Mouse (Mus musculus) midbrain, embryonic 12.5 days (tissue): ENCODE results near the gene Brinp2. TPM values are rescaled to one million over a fixed set of nuclear protein-coding genes. Genes with fewer than 3 reads are reported as not detected.
A peak's percentile ranks its signal among the peaks of the same experiment; 100 is the strongest.

Experiments
- ATAC-seq: fragments of 200-750 bp; cut with Nextera tagmentation; 2 replicates; pipeline ENCODE4 v1.8.0; 2017; ENCODE audit warnings: low read depth, moderate TSS enrichment, moderate library complexity; ENCODE audit not compliant: low FRiP score
- H3K27ac ChIP-seq: fragments of 300-500 bp; sonication (generic); replicated peaks from 2 replicates; pipeline ENCODE4 v1.5.1; 2016; ENCODE audit warnings: mild to moderate bottlenecking
- H3K27me3 ChIP-seq: fragments of 300-500 bp; sonication (generic); 2 replicates; pipeline ENCODE4 v1.6.1; 2016; ENCODE audit warnings: mild to moderate bottlenecking
- H3K36me3 ChIP-seq: fragments of 300-500 bp; sonication (generic); 2 replicates; pipeline ENCODE4 v1.6.1; 2016
- H3K4me1 ChIP-seq: fragments of 300-500 bp; sonication (generic); 2 replicates; pipeline ENCODE4 v1.6.1; 2016
- H3K4me2 ChIP-seq: fragments of 300-500 bp; sonication (generic); replicated peaks from 2 replicates; pipeline ENCODE4 v1.6.1; 2016; ENCODE audit warnings: mild to moderate bottlenecking, moderate library complexity
- H3K4me3 ChIP-seq: fragments of 300-500 bp; sonication (generic); 2 replicates; pipeline ENCODE4 v1.5.1; 2016; ENCODE audit warnings: mild to moderate bottlenecking
- H3K9ac ChIP-seq: fragments of 300-500 bp; sonication (generic); replicated peaks from 2 replicates; pipeline ENCODE4 v1.6.1; 2016; ENCODE audit warnings: mild to moderate bottlenecking, moderate library complexity
- H3K9me3 ChIP-seq: fragments of 300-500 bp; sonication (generic); 2 replicates; pipeline ENCODE4 v1.6.1; 2016; ENCODE audit warnings: mild to moderate bottlenecking
- WGBS: fragments of 180-500 bp; shearing (Covaris S2); methylation state at CpG from one replicate; pipeline ENCODE4 v1.1.7; 2016; 5-methylcytosine and 5-hydroxymethylcytosine counted together
- polyA plus RNA-seq: library from polyadenylated mRNA; unstranded; fragments of >200 nt; fragmentation: Nextera tagmentation; extraction: Ambion mirVana; gene quantifications from 2 replicates; pipeline ENCODE4 v1.2.1, GENCODE M21; 2016

The Brinp2 gene
- polyA plus RNA-seq, 1 experiment from 2014 or later, result 10.2 TPM

DNA sequence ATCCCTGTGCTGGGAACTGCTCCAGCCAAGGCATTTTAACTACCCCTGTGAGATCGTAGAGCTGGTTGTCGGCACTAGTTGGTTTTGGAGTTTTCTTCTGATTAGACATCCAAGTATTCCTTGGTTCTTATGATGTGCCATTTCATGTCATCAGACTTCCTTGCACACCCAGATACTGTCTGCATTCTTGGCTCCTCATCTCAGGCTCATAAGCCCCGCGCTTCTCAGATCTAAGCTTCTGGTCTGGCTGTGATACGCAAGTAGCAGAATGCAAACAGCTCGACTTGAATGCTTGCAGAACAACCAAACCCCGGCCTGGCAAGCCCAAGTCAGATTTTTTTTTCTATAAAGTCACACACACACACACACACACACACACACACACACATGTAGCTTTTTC lies 72.3 kb downstream of the Brinp2 start:
- Histone ChIP-seq H3K36me3 (no peaks in the 10 kb centered on the region), H3K4me2 (no peak overlapping the region), H3K27ac (no peak overlapping the region), H3K4me1 (no peaks in the 10 kb centered on the region), H3K9me3 (no peaks in the 10 kb centered on the region), H3K4me3 (no peak overlapping the region), H3K9ac (no peak overlapping the region), H3K27me3 (no peaks in the 10 kb centered on the region)
- WGBS, result 93% methylated on average over 7 of the region's 7 CpGs
- ATAC-seq, result no peak

- Histone ChIP-seq H3K4me3 (no peak overlapping the region), H3K9ac (no peak overlapping the region), H3K27me3 (peaks cover 5% of the 10 kb centered on the region; the same call in 1 of the 2 replicates), H3K4me2 (no peak overlapping the region), H3K27ac (no peak overlapping the region), H3K4me1 (peaks cover 12% of the 10 kb centered on the region), H3K9me3 (no peaks in the 10 kb centered on the region), H3K36me3 (no peaks in the 10 kb centered on the region)
- ATAC-seq, result no peak
- WGBS, result 78% methylated on average over 9 of the region's 9 CpGs
Observed at GRCm38 (mm10) chr1:158272058-158272457, 84.1 kb downstream of the Brinp2 start.

DNA sequence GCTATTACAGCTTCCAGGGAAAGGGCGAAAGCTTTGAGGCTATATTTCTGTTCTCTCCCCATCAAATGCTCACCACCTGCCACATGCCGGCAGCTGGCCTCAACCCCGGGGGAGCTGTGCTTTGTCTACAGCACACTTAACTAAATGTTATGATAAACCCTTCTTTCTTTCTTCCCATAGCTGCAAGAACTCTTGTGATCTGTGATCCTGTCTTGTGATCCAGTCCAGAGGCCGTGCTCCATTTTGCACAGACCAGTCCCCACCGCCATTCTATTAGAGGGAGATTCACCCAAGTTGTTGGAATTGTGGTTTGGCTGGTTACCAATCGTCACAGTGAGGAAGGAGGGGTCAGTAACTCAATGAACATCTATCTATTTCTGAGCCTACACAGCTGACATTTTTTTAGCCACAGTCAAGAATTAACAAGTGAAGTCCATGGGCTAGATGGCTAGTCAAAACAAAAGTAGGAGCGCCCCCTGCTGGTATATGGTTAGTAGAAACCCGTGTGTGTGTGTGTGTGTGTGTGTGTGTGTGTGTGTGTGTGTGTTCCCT lies 89.0 kb downstream of the Brinp2 start:
- H3K36me3 ChIP-seq, result no peaks in the 10 kb centered on the region
- H3K9ac ChIP-seq, result no peak overlapping the region
- H3K27me3 ChIP-seq, result peaks cover 20% of the 10 kb centered on the region
- ATAC-seq, result peak; percentile 85
- WGBS, result 8% methylated on average over 8 of the region's 8 CpGs
- H3K4me1 ChIP-seq, result peaks cover 26% of the 10 kb centered on the region
- no peaks in the 10 kb centered on the region for H3K9me3 ChIP-seq
- no peak overlapping the region for H3K4me3 ChIP-seq
- H3K4me2 ChIP-seq, result no peak overlapping the region
- H3K27ac ChIP-seq, result peak overlapping the region; percentile 49

DNA sequence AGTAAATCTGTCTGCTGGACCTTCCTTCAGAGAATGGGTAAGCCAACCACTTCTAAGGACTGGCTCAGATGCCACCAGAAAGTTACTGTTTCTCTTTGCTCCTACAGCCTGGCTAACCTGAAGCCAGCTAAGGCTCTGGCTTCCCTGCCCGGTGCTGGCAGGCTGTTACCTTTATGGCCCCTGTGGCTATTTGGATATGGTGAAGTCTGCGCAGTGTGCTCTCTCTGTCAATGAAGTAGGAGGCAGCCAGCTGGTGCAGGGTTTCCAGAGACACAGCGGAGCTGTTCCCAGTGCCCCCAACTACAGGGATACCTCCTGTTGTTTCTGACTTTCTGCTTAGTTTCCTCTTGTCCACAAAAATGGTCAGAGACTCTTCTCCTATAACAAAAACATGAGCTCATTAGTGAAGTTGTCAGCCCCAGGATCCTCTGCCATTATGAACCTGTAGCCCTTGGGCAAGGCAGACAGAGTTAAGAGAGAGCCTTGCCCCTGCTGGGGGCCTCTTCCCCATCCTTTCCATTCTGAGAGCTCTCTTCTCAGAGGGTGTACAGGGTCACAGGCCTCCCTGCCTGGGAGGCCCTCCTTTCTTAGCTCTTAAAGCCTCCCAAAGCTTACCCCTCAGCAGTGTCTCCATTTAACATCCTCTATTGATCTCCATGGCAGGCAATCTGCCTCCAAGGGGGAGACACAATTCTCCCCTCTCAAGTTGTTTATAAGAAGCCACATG lies 89.7 kb downstream of the Brinp2 start:
- WGBS, result 17% methylated on average over 3 of the region's 3 CpGs
- no peak overlapping the region for H3K9ac ChIP-seq
- H3K9me3 ChIP-seq, result no peaks in the 10 kb centered on the region
- H3K4me3 ChIP-seq, result no peak overlapping the region
- peaks cover 26% of the 10 kb centered on the region for H3K4me1 ChIP-seq
- H3K27me3 ChIP-seq, result peaks cover 20% of the 10 kb centered on the region
- no peaks in the 10 kb centered on the region for H3K36me3 ChIP-seq
- peak overlapping the region; percentile 49 for H3K27ac ChIP-seq
- no peak overlapping the region for H3K4me2 ChIP-seq
- ATAC-seq, result peak; percentile 89

GRCm38 (mm10) chr1:158259516-158260235 lies 96.5 kb downstream of the Brinp2 start:
- peaks cover 13% of the 10 kb centered on the region for H3K27me3 ChIP-seq
- no peak overlapping the region for H3K4me2 ChIP-seq
- H3K27ac ChIP-seq, result no peak overlapping the region
- WGBS, result 96% methylated on average over 5 of the region's 5 CpGs
- no peak overlapping the region for H3K4me3 ChIP-seq
- peaks cover 5% of the 10 kb centered on the region; the same call in 1 of the 2 replicates for H3K4me1 ChIP-seq
- H3K36me3 ChIP-seq, result no peaks in the 10 kb centered on the region
- no peak overlapping the region for H3K9ac ChIP-seq
- ATAC-seq, result no peak
- no peaks in the 10 kb centered on the region for H3K9me3 ChIP-seq

GRCm38 (mm10) chr1:158258685-158259292 lies 97.3 kb downstream of the Brinp2 start:
- Histone ChIP-seq H3K27me3 (peaks cover 11% of the 10 kb centered on the region), H3K4me1 (peaks cover 5% of the 10 kb centered on the region; the same call in 1 of the 2 replicates), H3K36me3 (no peaks in the 10 kb centered on the region), H3K9me3 (no peaks in the 10 kb centered on the region), H3K9ac (no peak overlapping the region), H3K4me3 (no peak overlapping the region), H3K27ac (no peak overlapping the region), H3K4me2 (no peak overlapping the region)
- ATAC-seq, result peak; percentile 27; the same call in 1 of the 2 replicates
- WGBS, result 72% methylated on average over 6 of the region's 6 CpGs

- Histone ChIP-seq H3K9ac (no peak overlapping the region), H3K4me2 (no peak overlapping the region), H3K27ac (no peak overlapping the region), H3K9me3 (no peaks in the 10 kb centered on the region), H3K4me1 (peaks cover 5% of the 10 kb centered on the region; the same call in 1 of the 2 replicates), H3K4me3 (no peak overlapping the region), H3K36me3 (no peaks in the 10 kb centered on the region), H3K27me3 (peaks cover 4% of the 10 kb centered on the region)
- ATAC-seq, result no peak
- 91% methylated on average over 9 of the region's 9 CpGs for WGBS
Observed at GRCm38 (mm10) chr1:158255912-158256680, 100.0 kb downstream of the Brinp2 start.

DNA sequence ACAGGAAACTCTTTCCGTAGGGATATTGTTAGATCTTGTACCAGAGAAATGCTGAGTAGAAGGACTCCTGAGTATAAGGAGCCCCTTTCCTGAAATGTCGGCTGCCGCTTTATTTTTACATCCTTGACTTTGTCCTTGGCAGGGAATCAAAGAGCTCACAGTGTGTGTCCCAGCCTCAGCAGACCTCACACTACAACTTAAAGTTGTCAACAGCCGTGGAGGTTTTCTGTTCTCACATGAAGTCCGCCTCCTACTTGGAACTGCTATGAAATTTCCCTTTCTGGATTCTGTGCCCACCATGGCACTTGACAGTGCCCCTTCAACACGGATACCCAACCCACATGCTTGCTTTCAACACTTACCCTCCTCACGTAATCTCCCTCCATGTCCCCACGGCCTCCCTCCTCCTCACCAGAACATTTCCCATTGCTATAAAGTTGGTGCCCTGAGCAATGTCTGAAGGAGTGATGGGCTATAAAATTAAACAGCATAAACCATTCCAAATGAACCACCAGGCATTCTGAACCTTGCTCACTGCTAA lies 103.4 kb downstream of the Brinp2 start:
- no peaks in the 10 kb centered on the region; the same call in 1 of the 2 replicates for H3K27me3 ChIP-seq
- H3K4me1 ChIP-seq, result no peaks in the 10 kb centered on the region
- WGBS, result 87% methylated on average over 8 of the region's 8 CpGs
- no peaks in the 10 kb centered on the region for H3K9me3 ChIP-seq
- no peak overlapping the region for H3K4me3 ChIP-seq
- no peak for ATAC-seq
- H3K27ac ChIP-seq, result no peak overlapping the region
- H3K4me2 ChIP-seq, result no peak overlapping the region
- no peaks in the 10 kb centered on the region; the same call in 1 of the 2 replicates for H3K36me3 ChIP-seq
- no peak overlapping the region for H3K9ac ChIP-seq

DNA sequence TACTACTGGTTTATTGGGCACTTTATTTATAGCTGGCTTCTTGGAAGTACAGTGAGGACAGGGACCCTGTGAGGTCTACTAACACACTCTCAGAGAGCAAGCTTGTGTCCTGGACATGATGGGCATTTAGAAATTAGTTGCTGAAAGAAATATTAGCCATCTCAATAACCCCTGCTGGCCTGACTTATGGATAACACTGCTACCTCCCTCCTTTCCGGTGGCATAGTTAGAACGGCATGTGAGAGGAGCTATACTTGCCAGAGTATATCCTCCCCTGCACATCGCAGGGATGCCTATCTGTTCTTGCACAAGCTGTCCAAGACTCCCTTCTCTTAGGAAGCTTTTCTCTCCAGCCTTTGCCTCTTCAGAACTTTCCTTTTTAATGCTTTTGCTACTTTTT lies 107.9 kb downstream of the Brinp2 start:
- no peaks in the 10 kb centered on the region for H3K4me1 ChIP-seq
- ATAC-seq, result no peak
- no peaks in the 10 kb centered on the region for H3K9me3 ChIP-seq
- peaks cover 6% of the 10 kb centered on the region; the same call in 1 of the 2 replicates for H3K36me3 ChIP-seq
- H3K9ac ChIP-seq, result no peak overlapping the region
- peaks cover 3% of the 10 kb centered on the region; the same call in 1 of the 2 replicates for H3K27me3 ChIP-seq
- no peak overlapping the region for H3K4me2 ChIP-seq
- H3K27ac ChIP-seq, result no peak overlapping the region
- 86% methylated on average over 3 of the region's 3 CpGs for WGBS
- H3K4me3 ChIP-seq, result no peak overlapping the region

- Histone ChIP-seq H3K27ac (no peak overlapping the region), H3K4me3 (no peak overlapping the region), H3K9ac (no peak overlapping the region), H3K36me3 (peaks cover 6% of the 10 kb centered on the region; the same call in 1 of the 2 replicates), H3K4me1 (no peaks in the 10 kb centered on the region), H3K4me2 (no peak overlapping the region), H3K27me3 (peaks cover 3% of the 10 kb centered on the region; the same call in 1 of the 2 replicates), H3K9me3 (no peaks in the 10 kb centered on the region)
- no peak for ATAC-seq
- 93% methylated on average over 14 of the region's 14 CpGs for WGBS
Observed at GRCm38 (mm10) chr1:158246476-158247153, 109.5 kb downstream of the Brinp2 start.

GRCm38 (mm10) chr1:158245486-158245885 lies 110.6 kb downstream of the Brinp2 start:
- no peak overlapping the region for H3K27ac ChIP-seq
- H3K36me3 ChIP-seq, result peaks cover 6% of the 10 kb centered on the region; the same call in 1 of the 2 replicates
- H3K27me3 ChIP-seq, result peaks cover 3% of the 10 kb centered on the region; the same call in 1 of the 2 replicates
- ATAC-seq, result no peak
- no peaks in the 10 kb centered on the region for H3K9me3 ChIP-seq
- no peak overlapping the region for H3K4me3 ChIP-seq
- no peak overlapping the region for H3K4me2 ChIP-seq
- H3K4me1 ChIP-seq, result no peaks in the 10 kb centered on the region
- H3K9ac ChIP-seq, result no peak overlapping the region
- 82% methylated on average over 8 of the region's 8 CpGs for WGBS
